Mouse (Mus musculus): Measurements from ENCODE around the gene Pi16. TPM values are rescaled to one million over a fixed set of nuclear protein-coding genes. Genes with fewer than 3 reads are reported as not detected.

Pi16 gene
- polyA plus RNA-seq, 1 experiment from 2014 or later = 0.84 TPM

Other genes with a start within 250 kb of the Pi16 start
- gene Cdkn1a, start 226.7 kb upstream of the Pi16 start, polyA plus RNA-seq (2014; fragmentation: Nextera tagmentation; extraction: Ambion mirVana) = 79.5 and 97.7 TPM in 2 replicates
- gene Rab44, start 203.5 kb upstream of the Pi16 start, polyA plus RNA-seq (2014; fragmentation: Nextera tagmentation; extraction: Ambion mirVana) = not detected in 2 replicates
- gene Cpne5, start 79.5 kb upstream of the Pi16 start, polyA plus RNA-seq (2014; fragmentation: Nextera tagmentation; extraction: Ambion mirVana) = 38.1 and 42.8 TPM in 2 replicates
- 101 TPM in 2 replicates for gene Ppil1, start 53.5 kb upstream of the Pi16 start, polyA plus RNA-seq (2014; fragmentation: Nextera tagmentation; extraction: Ambion mirVana)
- gene BC004004, start 48.9 kb upstream of the Pi16 start, polyA plus RNA-seq (2014; fragmentation: Nextera tagmentation; extraction: Ambion mirVana) = 126 and 131 TPM in 2 replicates
- gene Mtch1, start 30.3 kb downstream of the Pi16 start, polyA plus RNA-seq (2014; fragmentation: Nextera tagmentation; extraction: Ambion mirVana) = 530 and 564 TPM in 2 replicates
- gene Fgd2, start 43.2 kb downstream of the Pi16 start, polyA plus RNA-seq (2014; fragmentation: Nextera tagmentation; extraction: Ambion mirVana) = 3.8 and 4.9 TPM in 2 replicates
- gene Pim1, start 173.1 kb downstream of the Pi16 start, polyA plus RNA-seq (2014; fragmentation: Nextera tagmentation; extraction: Ambion mirVana) = 6.4 and 7.8 TPM in 2 replicates
- gene Gm17657, start 232.0 kb downstream of the Pi16 start, polyA plus RNA-seq (2014; fragmentation: Nextera tagmentation; extraction: Ambion mirVana) = not detected in 2 replicates
- gene Tbc1d22b, start 232.1 kb downstream of the Pi16 start, polyA plus RNA-seq (2014; fragmentation: Nextera tagmentation; extraction: Ambion mirVana) = 27.8 and 30.5 TPM in 2 replicates
- gene Tmem217, start 234.7 kb downstream of the Pi16 start, polyA plus RNA-seq (2014; fragmentation: Nextera tagmentation; extraction: Ambion mirVana) = 0.50 and 0.53 TPM in 2 replicates